Mouse (Mus musculus) embryonic fibroblast, embryonic 13.5 days (primary cell): ENCODE measurements at regions not wholly inside any gene's neighbourhood (a gene's known extent, or its start where the extent isn't known, plus 50 kb on each side); places are given as distances from the start of the nearest gene placed in this dataset.
A peak's percentile ranks its signal among the peaks of the same experiment; 100 is the strongest.

Experiments used
- H3K27ac ChIP-seq: 2 replicates; pipeline ENCODE4 v1.5.1; 2012; ENCODE audit warnings: low read length, control low read depth, inconsistent platforms; ENCODE audit not compliant: insufficient read depth
- H3K4me1 ChIP-seq: 2 replicates; pipeline ENCODE4 v1.6.1; 2011; ENCODE audit warnings: low read length; ENCODE audit not compliant: control insufficient read depth, insufficient read depth
- H3K4me3 ChIP-seq: 2 replicates; pipeline ENCODE4 v1.5.1; 2011; ENCODE audit warnings: mild to moderate bottlenecking, control low read depth, low read length; ENCODE audit not compliant: insufficient read depth
- CTCF ChIP-seq: IDR thresholded peaks from 2 replicates; pipeline ENCODE4 v1.5.1; 2011; ENCODE audit warnings: mild to moderate bottlenecking, control low read depth, low read length, moderate library complexity, borderline replicate concordance; ENCODE audit not compliant: insufficient read depth
- POLR2A ChIP-seq: IDR thresholded peaks from 2 replicates; pipeline ENCODE4 v1.6.1; 2011; ENCODE audit warnings: low read depth, mild to moderate bottlenecking, control low read depth, low read length, moderate library complexity

- Histone ChIP-seq H3K27ac (no peak overlapping the region), H3K4me1 (0 out of 2 replicates have a peak, but pooled peaks cover 2% of the 10 kb centered on the region), H3K4me3 (no peak overlapping the region)
- no peak for TF ChIP-seq CTCF
- no peak for TF ChIP-seq POLR2A
Measured at GRCm38 (mm10) chr12:70674144-70674543, 151.2 kb upstream of the Frmd6 start.

- Histone ChIP-seq H3K27ac (no peak overlapping the region), H3K4me1 (0 out of 2 replicates have a peak, but pooled peaks cover 2% of the 10 kb centered on the region), H3K4me3 (no peak overlapping the region)
- TF ChIP-seq CTCF = no peak
- TF ChIP-seq POLR2A = no peak
Measured at GRCm38 (mm10) chr12:70675846-70676245, 149.5 kb upstream of the Frmd6 start.

GRCm38 (mm10) chr12:70679701-70680425, 145.5 kb upstream of the Frmd6 start:
- Histone ChIP-seq H3K27ac (no peak overlapping the region), H3K4me3 (no peak overlapping the region), H3K4me1 (no peaks in the 10 kb centered on the region)
- TF ChIP-seq CTCF (no peak), POLR2A (no peak)

GRCm38 (mm10) chr12:70681407-70681990, 143.8 kb upstream of the Frmd6 start:
- TF ChIP-seq POLR2A = no peak
- no peak for TF ChIP-seq CTCF
- Histone ChIP-seq H3K27ac (0 out of 2 replicates have a peak overlapping the region, but pooled peaks have one; percentile 4), H3K4me3 (no peak overlapping the region), H3K4me1 (no peaks in the 10 kb centered on the region)

- H3K4me3 ChIP-seq = no peak overlapping the region
- H3K27ac ChIP-seq = no peak overlapping the region
- no peaks in the 10 kb centered on the region for H3K4me1 ChIP-seq
- TF ChIP-seq CTCF (no peak), POLR2A (no peak)
Measured at GRCm38 (mm10) chr12:70684354-70684753, 141.0 kb upstream of the Frmd6 start.

GRCm38 (mm10) chr12:70685432-70685831, 139.9 kb upstream of the Frmd6 start:
- TF ChIP-seq POLR2A (no peak), CTCF (no peak)
- Histone ChIP-seq H3K4me3 (no peak overlapping the region), H3K27ac (no peak overlapping the region), H3K4me1 (no peaks in the 10 kb centered on the region)

- Histone ChIP-seq H3K4me1 (no peaks in the 10 kb centered on the region), H3K4me3 (no peak overlapping the region), H3K27ac (no peak overlapping the region)
- TF ChIP-seq CTCF (no peak), POLR2A (no peak)
Measured at GRCm38 (mm10) chr12:70686337-70686736, 139.0 kb upstream of the Frmd6 start.

- no peak overlapping the region for H3K27ac ChIP-seq
- H3K4me1 ChIP-seq = no peaks in the 10 kb centered on the region
- no peak overlapping the region for H3K4me3 ChIP-seq
- TF ChIP-seq CTCF (no peak), POLR2A (no peak)
Measured at GRCm38 (mm10) chr12:70686971-70687370, 138.3 kb upstream of the Frmd6 start.

- no peak for TF ChIP-seq CTCF
- TF ChIP-seq POLR2A = no peak
- H3K4me1 ChIP-seq = peaks cover 19% of the 10 kb centered on the region
- no peak overlapping the region for H3K4me3 ChIP-seq
- H3K27ac ChIP-seq = peak overlapping the region; percentile 76
Measured at GRCm38 (mm10) chr12:70695162-70695561, 130.2 kb upstream of the Frmd6 start.

- Histone ChIP-seq H3K4me1 (peaks cover 19% of the 10 kb centered on the region), H3K4me3 (no peak overlapping the region), H3K27ac (no peak overlapping the region)
- no peak for TF ChIP-seq POLR2A
- TF ChIP-seq CTCF = no peak
Measured at GRCm38 (mm10) chr12:70696256-70696655, 129.1 kb upstream of the Frmd6 start.
